Mouse (Mus musculus) heart, postnatal 0 days (tissue): Measurements from ENCODE around the gene Cacnb1. TPM values are rescaled to one million over a fixed set of nuclear protein-coding genes. Genes with fewer than 3 reads are reported as not detected.
A peak's percentile ranks its signal among the peaks of the same experiment; 100 is the strongest.

ENCODE experiments used
- ATAC-seq: fragments of 200-750 bp; cut with Nextera tagmentation; 2 replicates; pipeline ENCODE4 v1.8.0; 2017; ENCODE audit warnings: low read depth, moderate number of reproducible peaks, moderate library complexity; ENCODE audit not compliant: insufficient read depth
- DNase-seq: peaks from one replicate; pipeline ENCODE4 v3.0.0-alpha.2; 2016; ENCODE audit warnings: low spot score
- H3K27ac ChIP-seq: fragments of 300-500 bp; sonication (generic); 2 replicates; pipeline ENCODE4 v1.5.1; 2014; ENCODE audit warnings: low read depth, mild to moderate bottlenecking
- H3K27me3 ChIP-seq: fragments of 300-500 bp; sonication (generic); 2 replicates; pipeline ENCODE4 v1.6.1; 2014; ENCODE audit warnings: low read length, mixed read lengths; ENCODE audit not compliant: control insufficient read depth, insufficient read depth
- H3K36me3 ChIP-seq: fragments of 300-500 bp; sonication (generic); replicated peaks from 2 replicates; pipeline ENCODE4 v1.6.1; 2014; ENCODE audit warnings: low read length, mixed read lengths; ENCODE audit not compliant: control insufficient read depth, insufficient read depth
- H3K4me1 ChIP-seq: fragments of 300-500 bp; sonication (generic); 2 replicates; pipeline ENCODE4 v1.6.1; 2014; ENCODE audit warnings: antibody characterized with exemption; ENCODE audit not compliant: control insufficient read depth, insufficient read depth
- H3K4me2 ChIP-seq: fragments of 300-500 bp; sonication (generic); 2 replicates; pipeline ENCODE4 v1.6.1; 2014; ENCODE audit warnings: low read depth, mild to moderate bottlenecking, low read length, moderate library complexity
- H3K4me3 ChIP-seq: fragments of 300-500 bp; sonication (generic); 2 replicates; pipeline ENCODE4 v1.5.1; 2014; ENCODE audit warnings: low read depth, low read length
- H3K9ac ChIP-seq: fragments of 300-500 bp; sonication (generic); replicated peaks from 2 replicates; pipeline ENCODE4 v1.6.1; 2014; ENCODE audit warnings: low read depth, low read length, mixed read lengths
- H3K9me3 ChIP-seq: fragments of 300-500 bp; sonication (generic); replicated peaks from 2 replicates; pipeline ENCODE4 v1.6.1; 2016; ENCODE audit warnings: low read length; ENCODE audit not compliant: control insufficient read depth
- CTCF ChIP-seq: IDR thresholded peaks from 2 replicates; pipeline ENCODE4 v1.5.1; 2016; ENCODE audit warnings: antibody characterized with exemption, control low read depth, low read depth
- EP300 ChIP-seq: IDR thresholded peaks from 2 replicates; pipeline ENCODE4 v1.6.1; 2016; ENCODE audit warnings: antibody characterized with exemption, low read depth
- WGBS: fragments of 180-500 bp; shearing (Covaris S2); extraction: QIAGEN DNeasy Blood & Tissue Kit; methylation state at CpG from one replicate; pipeline ENCODE4 v1.1.7; 2014; 5-methylcytosine and 5-hydroxymethylcytosine counted together
- polyA plus RNA-seq: library from polyadenylated mRNA; unstranded; fragments of >200 nt; fragmentation: Nextera tagmentation; extraction: Ambion mirVana; gene quantifications from 2 replicates; pipeline ENCODE4 v1.2.1, GENCODE M21; 2015
- total RNA-seq: library from RNA; depleted of rRNA; stranded (reverse); fragments of >200 nt; gene quantifications from 2 replicates; pipeline ENCODE4 v1.2.3, GENCODE M21; 2014; ENCODE audit warnings: low replicate concordance

The Cacnb1 gene
- total and polyA plus RNA-seq, 2 experiments from 2014 or later, result 5.2 to 5.5 TPM

- Histone ChIP-seq H3K4me1 (0 out of 2 replicates have a peak, but pooled peaks cover 6% of the 10 kb centered on the region), H3K9me3 (no peaks in the 10 kb centered on the region), H3K27me3 (peaks cover 9% of the 10 kb centered on the region; the same call in 1 of the 2 replicates), H3K27ac (peak within 1 kb of the TSS; percentile 33; the same call in 1 of the 2 replicates), H3K36me3 (no peaks in the 10 kb centered on the region), H3K4me2 (peak within 1 kb of the TSS; percentile 83), H3K4me3 (peak within 1 kb of the TSS; percentile 56), H3K9ac (peak within 1 kb of the TSS; percentile 50)
- ATAC-seq (peak; percentile 48), DNase-seq (peak; percentile 67)
- TF ChIP-seq EP300 (no peak), CTCF (peak; percentile 33)
- 2% methylated on average over 26 of the region's 26 CpGs for WGBS
Observed at GRCm38 (mm10) chr11:97995564-97996288, 27.1 kb downstream of the Cacnb1 start, which contains the start of gene Arl5c. Arl5c (minus strand) TSS chr11:97996181.

GRCm38 (mm10) chr11:97994539-97995100, 28.2 kb downstream of the Cacnb1 start:
- WGBS, result 6% methylated on average over 13 of the region's 13 CpGs
- no peak for DNase-seq
- peak; percentile 69 for TF ChIP-seq CTCF
- no peak for TF ChIP-seq EP300
- Histone ChIP-seq H3K9ac (peak overlapping the region; percentile 50; the same call in 1 of the 2 replicates), H3K9me3 (no peaks in the 10 kb centered on the region), H3K4me1 (0 out of 2 replicates have a peak, but pooled peaks cover 12% of the 10 kb centered on the region), H3K27ac (no peak overlapping the region), H3K27me3 (0 out of 2 replicates have a peak, but pooled peaks cover 2% of the 10 kb centered on the region), H3K4me3 (peak overlapping the region; percentile 56), H3K4me2 (peak overlapping the region; percentile 83), H3K36me3 (no peaks in the 10 kb centered on the region)
- ATAC-seq, result peak; percentile 56

- H3K27me3 ChIP-seq, result peaks cover 22% of the 10 kb centered on the region
- DNase-seq, result peak; percentile 78
- 0 out of 2 replicates have a peak, but pooled peaks cover 15% of the 10 kb centered on the region for H3K4me1 ChIP-seq
- no peak for TF ChIP-seq EP300
- 0 out of 2 replicates have a peak, but pooled peaks have one; percentile 0 for TF ChIP-seq CTCF
- H3K27ac ChIP-seq, result peak overlapping the region; percentile 88
- peak; percentile 85 for ATAC-seq
- H3K9me3 ChIP-seq, result no peaks in the 10 kb centered on the region
- H3K4me2 ChIP-seq, result peak overlapping the region; percentile 96
- under 1% methylated on average over 26 of the region's 26 CpGs for WGBS
- H3K36me3 ChIP-seq, result no peaks in the 10 kb centered on the region
- peak overlapping the region; percentile 73 for H3K9ac ChIP-seq
- peak overlapping the region; percentile 71 for H3K4me3 ChIP-seq
Observed at GRCm38 (mm10) chr11:97988530-97989096, 34.2 kb downstream of the Cacnb1 start.

GRCm38 (mm10) chr11:97987551-97988526, 35.0 kb downstream of the Cacnb1 start:
- Histone ChIP-seq H3K4me3 (peak overlapping the region; percentile 71), H3K4me1 (0 out of 2 replicates have a peak, but pooled peaks cover 15% of the 10 kb centered on the region), H3K27me3 (peaks cover 22% of the 10 kb centered on the region), H3K9me3 (no peaks in the 10 kb centered on the region), H3K36me3 (no peaks in the 10 kb centered on the region), H3K27ac (peak overlapping the region; percentile 88), H3K4me2 (peak overlapping the region; percentile 96), H3K9ac (peak overlapping the region; percentile 73)
- TF ChIP-seq EP300 (no peak), CTCF (peak; percentile 95)
- under 1% methylated on average over 42 of the region's 42 CpGs for WGBS
- ATAC-seq (peak; percentile 82), DNase-seq (peak; percentile 87)
